Mouse (Mus musculus): Measurements from ENCODE around the gene M1ap.

GRCm38 (mm10) chr6:83070311-83071219, 123.9 kb downstream of the M1ap start:
- no peak for TF ChIP-seq TBP (IDR thresholded peaks at IDR 0.05; ENCODE audit: low read depth, low read length)
- TF ChIP-seq CTCF (IDR thresholded peaks at IDR 0.05 in 2 of 3, conservative IDR thresholded peaks at IDR 0.05 in 1 of 3; ENCODE audit: control insufficient read depth in 1 of 3, insufficient read depth in 1 of 3, low read depth in 2 of 3, low read length in 3 of 3, poor library complexity in 1 of 3, severe bottlenecking in 1 of 3), result no peak
- no peak for TF ChIP-seq MAX (IDR thresholded peaks at IDR 0.05; ENCODE audit: low read length)
- TF ChIP-seq ZC3H11A (IDR thresholded peaks at IDR 0.05; ENCODE audit: low read depth, low read length), result no peak
- TF ChIP-seq POLR2AphosphoS5 (IDR thresholded peaks at IDR 0.05; ENCODE audit: borderline replicate concordance, low read depth, low read length), result no peak
- no peak for TF ChIP-seq USF2 (IDR thresholded peaks at IDR 0.05; ENCODE audit: borderline replicate concordance in 1 of 2, insufficient read depth in 1 of 2, low read depth in 1 of 2, low read length in 2 of 2)
- TF ChIP-seq POLR2AphosphoS2 (IDR thresholded peaks at IDR 0.05; ENCODE audit: low read length), result no peak
- TF ChIP-seq CHD2 (IDR thresholded peaks at IDR 0.05; ENCODE audit: low read length), result no peak
- TF ChIP-seq CHD1 (IDR thresholded peaks at IDR 0.05; ENCODE audit: low read depth, low read length), result no peak
- TF ChIP-seq ETS1 (IDR thresholded peaks at IDR 0.05; ENCODE audit: low read depth, low read length), result no peak
- TF ChIP-seq EP300 (IDR thresholded peaks at IDR 0.05; ENCODE audit: low read depth in 1 of 2, low read length in 2 of 2), result no peak
- no peak for TF ChIP-seq GABPA (IDR thresholded peaks at IDR 0.05; ENCODE audit: low read depth, low read length)
- TF ChIP-seq HCFC1 (IDR thresholded peaks at IDR 0.05; ENCODE audit: low read depth, low read length), result no peak

Data from MEL (cell line).